ENCODE assay signal across 8 mouse cellular contexts in the genomic region with DNA sequence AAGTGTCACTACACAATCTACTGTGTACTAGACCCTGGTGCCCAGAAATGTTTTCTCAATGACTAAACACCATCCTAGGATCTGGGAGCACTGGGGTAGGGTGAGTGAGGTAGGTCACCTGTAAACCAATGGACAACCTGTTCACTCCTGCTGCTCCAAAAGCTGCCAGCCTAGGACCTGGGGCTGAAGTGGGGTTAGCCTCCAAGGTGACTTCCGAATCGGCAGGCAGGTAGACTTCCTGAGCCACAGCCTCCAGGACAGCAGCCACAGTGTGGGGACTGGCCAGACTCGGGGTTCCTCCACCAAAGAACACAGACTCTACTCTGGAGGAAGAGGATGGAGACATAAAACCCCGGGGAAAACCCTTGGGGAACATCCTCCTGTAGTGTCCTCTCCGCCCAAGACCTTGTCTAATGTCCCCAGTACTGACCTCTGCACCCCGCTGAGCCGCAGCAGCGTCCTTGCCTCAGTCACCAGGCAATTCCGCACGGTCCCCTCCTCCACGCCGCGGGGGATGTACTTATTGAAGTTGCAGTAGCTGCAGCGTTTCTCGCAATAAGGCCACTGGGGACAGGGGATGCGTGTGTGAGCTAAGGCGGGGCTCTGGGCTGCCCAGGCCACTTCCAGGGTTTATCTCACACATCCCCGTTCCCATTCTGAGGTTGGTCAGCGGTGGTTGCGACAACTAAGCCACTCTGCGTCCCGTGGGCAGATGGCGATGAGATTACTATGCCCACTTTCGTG. TPM values are rescaled to one million over a fixed set of nuclear protein-coding genes. Genes with fewer than 3 reads are reported as not detected.
DNase-seq lines count a peak whose midpoint lies in the region; ATAC-seq and TF ChIP-seq lines count a peak whose summit lies in the region.

No protein-coding gene starts in this region.

- TF ChIP-seq POLR2A in cortical plate, adult 2 months (IDR thresholded peaks at IDR 0.05; ENCODE audit: extremely low read depth, insufficient read depth, low read length), result no peak
- TF ChIP-seq POLR2A in lung, adult 2 months (IDR thresholded peaks at IDR 0.05; ENCODE audit: borderline replicate concordance, extremely low read depth, low read depth, low read length), result no peak

- H3K4me3 ChIP-seq in cortical plate, adult 2 months (ENCODE audit: insufficient read depth, low read length), result peak overlapping the region; percentile 64
- peak overlapping the region; percentile 61 for H3K4me3 ChIP-seq in kidney, embryonic 14.5 days (ENCODE audit: low read length)
- H3K4me3 ChIP-seq in lung, adult 2 months (replicated peaks; ENCODE audit: extremely low read depth, low read depth, low read length), result peak overlapping the region; percentile 76
- peak overlapping the region; percentile 54 for H3K4me3 ChIP-seq in neural tube, embryonic 14.5 days (ENCODE audit: low read depth, low read length)

- TF ChIP-seq CTCF in cortical plate, adult 2 months (IDR thresholded peaks at IDR 0.05; ENCODE audit: extremely low read depth, insufficient read depth, low read length), result no peak
- no peak for TF ChIP-seq CTCF in lung, adult 2 months (IDR thresholded peaks at IDR 0.05; ENCODE audit: insufficient read depth, low read length)

- 0 out of 2 replicates have a peak, but pooled peaks cover 1% of the 10 kb centered on the region for H3K4me1 ChIP-seq in cortical plate, adult 2 months (ENCODE audit: control insufficient read depth, insufficient read depth, low read length)
- H3K4me1 ChIP-seq in kidney, embryonic 14.5 days (ENCODE audit: control insufficient read depth, insufficient read depth, low read length), result peaks cover 8% of the 10 kb centered on the region; the same call in 1 of the 2 replicates
- peaks cover 7% of the 10 kb centered on the region; the same call in 1 of the 2 replicates for H3K4me1 ChIP-seq in lung, adult 2 months (ENCODE audit: control insufficient read depth, insufficient read depth, low read length)
- H3K4me1 ChIP-seq in neural tube, embryonic 14.5 days (ENCODE audit: control insufficient read depth, insufficient read depth, low read length), result peaks cover 6% of the 10 kb centered on the region

- H3K9me3 ChIP-seq in kidney, embryonic 14.5 days (ENCODE audit: control insufficient read depth, low read length), result no peaks in the 10 kb centered on the region
- no peaks in the 10 kb centered on the region for H3K9me3 ChIP-seq in neural tube, embryonic 14.5 days (ENCODE audit: control insufficient read depth, low read length)

- peak; percentile 45 for DNase-seq in urinary bladder, postnatal 14 days (ENCODE audit: low spot score)
- DNase-seq in urinary bladder, postnatal 10 days (ENCODE audit: low spot score), result no peak
- DNase-seq in heart, adult 9 months (ENCODE audit: low spot score in 2 of 2), result peak; percentile 68
- DNase-seq in lung, adult 2 months, result no peak
- DNase-seq in thymus, postnatal 4 days, result peak; percentile 58

- H3K36me3 ChIP-seq in kidney, embryonic 14.5 days (ENCODE audit: control insufficient read depth, insufficient read depth, low read length), result no peaks in the 10 kb centered on the region
- H3K36me3 ChIP-seq in neural tube, embryonic 14.5 days (ENCODE audit: control insufficient read depth, insufficient read depth, low read length), result no peaks in the 10 kb centered on the region

- peak; percentile 10; the same call in 1 of the 2 replicates for ATAC-seq in kidney, embryonic 14.5 days (ENCODE audit: low FRiP score, low TSS enrichment)
- peak; percentile 58 for ATAC-seq in neural tube, embryonic 14.5 days (ENCODE audit: low read depth)

- WGBS in kidney, embryonic 14.5 days, result 9% methylated on average over 24 of the region's 24 CpGs
- 8% methylated on average over 24 of the region's 24 CpGs for WGBS in lung, adult 2 months
- 10% methylated on average over 24 of the region's 24 CpGs for WGBS in neural tube, embryonic 14.5 days

- H3K27me3 ChIP-seq in kidney, embryonic 14.5 days (ENCODE audit: control insufficient read depth, insufficient read depth, low read length), result no peaks in the 10 kb centered on the region
- H3K27me3 ChIP-seq in neural tube, embryonic 14.5 days (ENCODE audit: control insufficient read depth, insufficient read depth, low read length), result no peaks in the 10 kb centered on the region

- H3K27ac ChIP-seq in cortical plate, adult 2 months (ENCODE audit: insufficient read depth, low read length), result peak overlapping the region; percentile 62
- H3K27ac ChIP-seq in kidney, embryonic 14.5 days (ENCODE audit: low read depth, low read length), result no peak overlapping the region
- H3K27ac ChIP-seq in neural tube, embryonic 14.5 days (ENCODE audit: low read depth, low read length), result peak overlapping the region; percentile 88

- peak overlapping the region; percentile 72 for H3K9ac ChIP-seq in kidney, embryonic 14.5 days (ENCODE audit: low read depth, low read length)
- H3K9ac ChIP-seq in neural tube, embryonic 14.5 days (replicated peaks; ENCODE audit: low read depth, low read length), result peak overlapping the region; percentile 59

- peak overlapping the region; percentile 94 for H3K4me2 ChIP-seq in kidney, embryonic 14.5 days (replicated peaks; ENCODE audit: low read depth, low read length)
- H3K4me2 ChIP-seq in neural tube, embryonic 14.5 days (ENCODE audit: low read depth, low read length), result peak overlapping the region; percentile 91

RNA-seq across cellular contexts. Expression of a gene that starts 0.8 kb away (rescaled TPM):
- polyA plus RNA-seq in cortical plate, adult 2 months (2012; rRNA removed), result 16.9 and 18.3 TPM in 2 replicates
- 4.1 and 4.5 TPM in 2 replicates for polyA plus RNA-seq in kidney, embryonic 14.5 days (2014; fragmentation: Nextera tagmentation; extraction: Ambion mirVana)
- 10.3 and 12.7 TPM in 2 replicates for polyA plus RNA-seq in lung, adult 2 months (2012; rRNA removed)
- 5.2 and 12.3 TPM in 2 replicates for polyA plus RNA-seq in neural tube, embryonic 14.5 days (2014; fragmentation: Nextera tagmentation; extraction: Ambion mirVana)

RNA-seq across cellular contexts. Expression of a gene that starts 16.6 kb away (rescaled TPM):
- polyA plus RNA-seq in cortical plate, adult 2 months (2012; rRNA removed), result 0.08 and 0.15 TPM in 2 replicates
- 0.14 TPM in 1 of 2 replicates, not detected in the other for polyA plus RNA-seq in kidney, embryonic 14.5 days (2014; fragmentation: Nextera tagmentation; extraction: Ambion mirVana)
- polyA plus RNA-seq in lung, adult 2 months (2012; rRNA removed), result 32.6 and 38.8 TPM in 2 replicates
- 0.15 and 0.35 TPM in 2 replicates for polyA plus RNA-seq in neural tube, embryonic 14.5 days (2014; fragmentation: Nextera tagmentation; extraction: Ambion mirVana)

RNA-seq across cellular contexts. Expression of a gene that starts 26.7 kb away (rescaled TPM):
- polyA plus RNA-seq in cortical plate, adult 2 months (2012; rRNA removed), result 2.4 and 2.5 TPM in 2 replicates
- polyA plus RNA-seq in kidney, embryonic 14.5 days (2014; fragmentation: Nextera tagmentation; extraction: Ambion mirVana), result 1.6 and 2.6 TPM in 2 replicates
- 5.8 and 7.6 TPM in 2 replicates for polyA plus RNA-seq in lung, adult 2 months (2012; rRNA removed)
- 1.7 and 2.0 TPM in 2 replicates for polyA plus RNA-seq in neural tube, embryonic 14.5 days (2014; fragmentation: Nextera tagmentation; extraction: Ambion mirVana)

RNA-seq across cellular contexts. Expression of a gene that starts 48.4 kb away (rescaled TPM):
- 0.76 and 0.98 TPM in 2 replicates for polyA plus RNA-seq in cortical plate, adult 2 months (2012; rRNA removed)
- polyA plus RNA-seq in kidney, embryonic 14.5 days (2014; fragmentation: Nextera tagmentation; extraction: Ambion mirVana), result 13.4 and 16.4 TPM in 2 replicates
- 60.0 and 62.2 TPM in 2 replicates for polyA plus RNA-seq in lung, adult 2 months (2012; rRNA removed)
- polyA plus RNA-seq in neural tube, embryonic 14.5 days (2014; fragmentation: Nextera tagmentation; extraction: Ambion mirVana), result 0.68 and 0.82 TPM in 2 replicates

RNA-seq across cellular contexts. Expression of a gene that starts 53.5 kb away (rescaled TPM):
- 15.2 and 15.8 TPM in 2 replicates for polyA plus RNA-seq in cortical plate, adult 2 months (2012; rRNA removed)
- polyA plus RNA-seq in kidney, embryonic 14.5 days (2014; fragmentation: Nextera tagmentation; extraction: Ambion mirVana), result 9.1 and 11.5 TPM in 2 replicates
- 28.0 and 35.2 TPM in 2 replicates for polyA plus RNA-seq in lung, adult 2 months (2012; rRNA removed)
- 2.0 and 2.2 TPM in 2 replicates for polyA plus RNA-seq in neural tube, embryonic 14.5 days (2014; fragmentation: Nextera tagmentation; extraction: Ambion mirVana)

Comparison
In these comparisons a context has a peak if more than half of its experiments do, and no peak if none do; other contexts are left out.
1. DNase-seq: peak in urinary bladder, postnatal 14 days (single experiment), heart, adult 9 months (2 of 2) and thymus, postnatal 4 days (single experiment); none in urinary bladder, postnatal 10 days (single experiment) and lung, adult 2 months (single experiment).
2. RNA of a gene that starts 16.6 kb away (polyA plus RNA-seq): 32.6 to 38.8 TPM in lung, adult 2 months; 0.15 to 0.35 TPM in neural tube, embryonic 14.5 days, 0.08 to 0.15 TPM in cortical plate, adult 2 months and 0.14 TPM in kidney, embryonic 14.5 days; every median in the first group is over 10 times any median in the second.
3. Peak in every context shown above with its lines, with median percentiles within 50 percentile points of each other: H3K4me3 ChIP-seq.